Mouse (Mus musculus) thymus, adult 2 months (tissue): ENCODE measurements around the gene Ripply2. TPM values are rescaled to one million over a fixed set of nuclear protein-coding genes. Genes with fewer than 3 reads are reported as not detected.

ENCODE experiments used
- DNase-seq: peaks from one replicate; pipeline ENCODE4 v3.0.0; 2021
- H3K27ac ChIP-seq: fragments of 200-500 bp; 2 replicates; pipeline ENCODE4 v1.5.1; 2012; ENCODE audit warnings: low read length, control low read depth; ENCODE audit not compliant: control insufficient read depth, insufficient read depth
- H3K27me3 ChIP-seq: fragments of 200-500 bp; 2 replicates; pipeline ENCODE4 v1.6.1; 2012; ENCODE audit warnings: mild to moderate bottlenecking, low read length, moderate library complexity, mixed read lengths; ENCODE audit not compliant: control insufficient read depth, insufficient read depth
- H3K36me3 ChIP-seq: fragments of 200-500 bp; 2 replicates; pipeline ENCODE4 v1.6.1; 2012; ENCODE audit warnings: mild to moderate bottlenecking, low read length, moderate library complexity; ENCODE audit not compliant: control insufficient read depth, insufficient read depth
- H3K4me1 ChIP-seq: fragments of 200-500 bp; replicated peaks from 2 replicates; pipeline ENCODE4 v1.6.1; 2012; ENCODE audit warnings: low read length; ENCODE audit not compliant: control insufficient read depth, insufficient read depth
- H3K4me3 ChIP-seq: fragments of 200-500 bp; 2 replicates; pipeline ENCODE4 v1.5.1; 2012; ENCODE audit warnings: mild to moderate bottlenecking, low read length, control low read depth, moderate library complexity; ENCODE audit not compliant: control insufficient read depth, insufficient read depth
- CTCF ChIP-seq: fragments of 200-500 bp; IDR thresholded peaks from 2 replicates; pipeline ENCODE4 v1.5.1; 2012; ENCODE audit warnings: mild to moderate bottlenecking, control low read depth, low read length, moderate library complexity, borderline replicate concordance; ENCODE audit not compliant: control insufficient read depth, poor library complexity, insufficient read depth; ENCODE audit errors: extremely low read depth
- POLR2A ChIP-seq: fragments of 200-500 bp; IDR thresholded peaks from 2 replicates; pipeline ENCODE4 v1.6.1; 2012; ENCODE audit warnings: mild to moderate bottlenecking, low read length, control low read depth, moderate library complexity; ENCODE audit not compliant: control insufficient read depth, poor library complexity, insufficient read depth; ENCODE audit errors: extremely low read depth
- WGBS: fragments of 180-500 bp; shearing (Covaris S2); methylation state at CpG from one replicate; pipeline ENCODE4 v1.1.7; 2018; 5-methylcytosine and 5-hydroxymethylcytosine counted together
- polyA plus RNA-seq: library from polyadenylated mRNA; depleted of rRNA; stranded (reverse); fragments of >200 nt; gene quantifications from 2 replicates; pipeline ENCODE4 v1.2.3, GENCODE M21; 2012; rRNA removed

Ripply2 gene
- polyA plus RNA-seq, 1 experiment, result 0.78 TPM

- no peaks in the 10 kb centered on the region for H3K27me3 ChIP-seq
- H3K4me1 ChIP-seq, result no peaks in the 10 kb centered on the region
- 0 out of 2 replicates have a peak, but pooled peaks cover 4% of the 10 kb centered on the region for H3K36me3 ChIP-seq
- H3K4me3 ChIP-seq, result no peak overlapping the region
- TF ChIP-seq CTCF, result no peak
- TF ChIP-seq POLR2A, result no peak
- WGBS, result 93% methylated on average over 5 of the region's 5 CpGs
- DNase-seq, result no peak
- no peak overlapping the region for H3K27ac ChIP-seq
Measured at GRCm38 (mm10) chr9:87062337-87062736, 47.0 kb downstream of the Ripply2 start.

DNA sequence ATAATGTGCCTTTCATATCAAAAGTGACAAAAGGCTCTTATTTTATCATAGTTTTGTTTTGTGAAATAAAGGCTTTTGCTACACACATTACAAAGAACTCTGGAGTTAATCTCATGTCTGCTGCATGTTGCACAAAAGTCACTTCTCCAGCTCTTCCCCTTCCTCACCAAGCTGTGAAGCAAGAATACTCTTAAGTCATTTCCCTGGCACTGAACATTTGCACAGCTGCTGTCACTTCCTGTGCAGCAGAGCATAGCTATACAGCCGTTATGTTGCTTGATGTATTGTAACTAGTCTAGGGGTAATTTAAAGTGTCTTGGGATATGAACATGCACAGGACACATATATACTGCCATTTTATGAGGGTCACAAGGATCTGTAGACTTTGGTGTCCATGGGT, 52.8 kb downstream of the Ripply2 start:
- WGBS, result 88% methylated on average over 1 of the region's 1 CpGs
- DNase-seq, result no peak

More for the DNA sequence above, 52.8 kb downstream of the Ripply2 start:
- no peaks in the 10 kb centered on the region for H3K27me3 ChIP-seq
- no peaks in the 10 kb centered on the region for H3K36me3 ChIP-seq
- H3K27ac ChIP-seq, result no peak overlapping the region
- no peak overlapping the region for H3K4me3 ChIP-seq
- no peaks in the 10 kb centered on the region for H3K4me1 ChIP-seq
- TF ChIP-seq POLR2A (no peak), CTCF (no peak)

Other genes starting within 250 kb of the Ripply2 start
- gene Snap91, start 134.9 kb upstream of the Ripply2 start, polyA plus RNA-seq, result 5.4 and 6.0 TPM in 2 replicates
- gene Cyb5r4, start 6.5 kb downstream of the Ripply2 start, polyA plus RNA-seq, result 8.5 and 8.6 TPM in 2 replicates
- gene Mrap2, start 128.8 kb downstream of the Ripply2 start, polyA plus RNA-seq, result 0.04 TPM in 1 of 2 replicates, not detected in the other
- 2.1 TPM in 2 replicates for gene Cep162, start 240.0 kb downstream of the Ripply2 start, polyA plus RNA-seq